Mouse (Mus musculus): ENCODE data around the gene Zfp91. TPM values are rescaled to one million over a fixed set of nuclear protein-coding genes. Genes with fewer than 3 reads are reported as not detected.

Zfp91 gene
- 112 and 128 TPM in 2 replicates for total RNA-seq (2017)

DNA sequence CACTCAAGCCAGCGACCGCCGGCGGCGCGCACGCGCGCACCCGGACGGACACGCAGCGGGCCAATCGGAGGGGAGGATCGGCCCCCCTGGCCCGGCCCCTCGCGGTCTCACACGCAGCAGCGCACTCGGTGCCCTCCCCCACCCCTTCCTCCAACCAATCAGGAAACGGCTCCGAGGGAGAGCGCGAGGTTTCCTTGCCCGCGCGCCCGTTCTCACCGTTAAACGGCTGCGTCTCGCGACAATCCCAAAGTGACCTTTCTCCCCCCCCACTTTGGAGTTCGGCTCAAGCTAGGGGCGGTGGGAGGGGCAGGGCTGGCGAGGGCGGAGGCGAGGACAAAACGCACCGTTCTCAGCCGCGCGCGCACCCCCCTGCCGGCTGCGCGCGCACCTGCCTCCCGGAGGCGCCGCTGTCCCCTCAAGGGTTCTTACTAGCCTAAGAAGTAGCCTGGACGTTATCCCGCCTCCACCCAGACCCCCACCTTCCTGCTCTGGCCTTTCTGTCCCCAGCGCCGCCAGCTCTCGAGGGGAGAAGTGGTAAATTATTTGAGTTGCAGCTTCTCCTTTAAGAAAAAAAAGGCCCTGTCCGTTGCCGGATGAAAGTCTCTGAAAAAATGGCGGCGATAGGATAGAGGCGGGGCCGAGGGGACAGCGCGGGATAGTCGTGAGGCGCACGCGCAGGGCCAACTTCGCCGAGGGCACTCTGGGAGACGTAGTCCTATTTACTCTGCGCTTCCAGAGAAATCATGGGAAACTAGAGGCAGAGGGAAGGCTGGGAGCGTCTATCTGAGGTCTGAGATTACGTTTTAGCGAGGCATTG is at the start of gene Zfp91, which contains the start of gene Lpxn:
Gene Zfp91, minus strand, starts transcription at position 616 of the 817 bp plus-strand sequence.
Gene Lpxn, plus strand, starts transcription at position 683 of the 817 bp plus-strand sequence.
- ATAC-seq (replicated peaks in 1 of 2; ENCODE audit: insufficient read depth in 1 of 2, low FRiP score in 2 of 2, low TSS enrichment in 1 of 2, low read depth in 1 of 2, poor library complexity in 2 of 2, severe bottlenecking in 2 of 2), result peak; percentile 68 to 78

DNA sequence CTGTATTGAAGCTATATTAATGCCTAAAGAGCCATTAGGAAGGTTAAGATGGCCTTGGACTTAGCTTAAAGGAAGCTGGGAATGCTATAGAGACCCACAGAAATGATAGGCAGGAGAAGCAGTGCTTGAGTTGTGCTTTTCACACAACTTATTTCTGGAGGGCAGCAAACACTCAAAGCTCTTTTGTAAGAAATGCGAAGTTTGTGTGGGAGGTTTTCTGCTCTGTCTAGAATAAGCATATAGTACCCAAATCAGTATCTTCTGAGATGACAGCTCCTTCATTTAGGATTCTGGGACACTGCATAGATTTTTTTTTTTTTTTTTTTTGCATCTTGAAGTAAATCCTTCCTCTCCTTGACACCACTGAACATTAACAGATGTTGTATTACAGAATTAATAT is 42.6 kb upstream of the Zfp91 start:
- no peak for ATAC-seq (replicated peaks in 1 of 2; ENCODE audit: insufficient read depth in 1 of 2, low FRiP score in 2 of 2, low TSS enrichment in 1 of 2, low read depth in 1 of 2, poor library complexity in 2 of 2, severe bottlenecking in 2 of 2)

DNA sequence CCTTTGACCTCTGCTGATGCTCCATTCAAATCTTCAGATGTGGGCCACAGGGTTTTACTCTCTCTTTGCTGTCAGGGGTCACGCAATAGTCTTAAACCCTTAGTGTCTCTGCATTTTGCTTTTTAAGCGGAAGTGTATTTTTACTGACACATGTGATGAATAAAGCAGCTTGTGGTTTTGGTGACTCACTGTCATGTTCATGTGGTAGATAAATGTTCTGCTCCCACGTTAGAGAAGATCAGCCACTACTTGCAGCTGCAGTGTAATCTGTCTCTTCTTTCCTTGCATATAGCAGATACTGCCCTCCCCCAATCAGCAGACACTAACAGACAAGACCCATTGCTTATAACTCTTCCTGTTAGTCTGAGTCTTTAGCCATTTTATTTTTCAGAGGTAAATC is 37.7 kb upstream of the Zfp91 start:
- peak; percentile 32 to 78; a peak in 3 of 4 replicates for ATAC-seq (replicated peaks in 1 of 2; ENCODE audit: insufficient read depth in 1 of 2, low FRiP score in 2 of 2, low TSS enrichment in 1 of 2, low read depth in 1 of 2, poor library complexity in 2 of 2, severe bottlenecking in 2 of 2)

DNA sequence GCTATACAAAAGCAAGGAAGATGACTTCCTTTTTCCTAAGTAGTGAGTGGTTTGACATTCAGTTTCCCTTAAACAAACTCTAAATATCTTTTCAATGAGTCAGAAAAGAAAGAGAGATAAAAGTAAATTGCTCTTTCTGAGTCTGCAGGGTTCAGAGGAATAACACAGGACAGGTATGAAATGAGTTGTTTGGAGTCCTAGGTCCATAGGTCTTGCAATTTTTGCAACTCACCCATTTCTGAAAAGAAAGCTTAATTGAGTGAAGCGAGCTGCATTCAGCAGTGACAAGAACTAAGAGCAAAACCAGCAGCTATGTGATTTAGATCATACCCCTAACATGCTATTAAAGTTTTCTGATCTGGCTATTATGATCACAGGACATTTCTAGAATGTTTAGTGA is 35.6 kb upstream of the Zfp91 start:
- no peak for ATAC-seq (replicated peaks in 1 of 2; ENCODE audit: insufficient read depth in 1 of 2, low FRiP score in 2 of 2, low TSS enrichment in 1 of 2, low read depth in 1 of 2, poor library complexity in 2 of 2, severe bottlenecking in 2 of 2)

DNA sequence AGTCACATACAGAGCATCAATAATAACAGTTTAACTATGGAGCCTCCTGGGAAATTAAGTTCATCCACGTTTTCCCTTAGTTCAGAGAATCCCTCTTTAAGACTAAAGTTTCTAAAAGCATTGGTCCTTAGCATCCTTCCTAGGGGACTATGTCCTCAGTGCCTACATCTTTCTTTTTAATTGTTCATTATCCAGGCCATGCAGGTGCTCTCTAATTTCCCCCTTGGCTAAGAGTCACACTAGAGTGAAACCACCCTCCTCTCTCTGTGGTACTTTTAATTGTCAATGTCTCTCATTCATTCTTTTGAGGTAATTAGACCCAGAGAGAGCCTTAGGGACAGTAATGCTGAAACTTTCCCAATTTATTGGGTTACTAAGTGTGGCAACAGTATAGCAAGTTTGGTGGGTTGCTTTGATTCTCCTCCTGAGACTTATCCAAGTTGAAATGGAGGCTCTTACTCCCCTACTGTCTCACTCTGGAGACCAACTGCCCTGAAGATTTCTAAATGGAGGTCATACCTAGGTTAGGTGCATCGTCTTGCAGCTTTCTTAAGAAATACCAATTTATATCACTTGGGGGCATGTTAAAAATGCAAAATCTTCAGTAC is 35.0 kb upstream of the Zfp91 start:
- no peak for ATAC-seq (replicated peaks in 1 of 2; ENCODE audit: insufficient read depth in 1 of 2, low FRiP score in 2 of 2, low TSS enrichment in 1 of 2, low read depth in 1 of 2, poor library complexity in 2 of 2, severe bottlenecking in 2 of 2)

DNA sequence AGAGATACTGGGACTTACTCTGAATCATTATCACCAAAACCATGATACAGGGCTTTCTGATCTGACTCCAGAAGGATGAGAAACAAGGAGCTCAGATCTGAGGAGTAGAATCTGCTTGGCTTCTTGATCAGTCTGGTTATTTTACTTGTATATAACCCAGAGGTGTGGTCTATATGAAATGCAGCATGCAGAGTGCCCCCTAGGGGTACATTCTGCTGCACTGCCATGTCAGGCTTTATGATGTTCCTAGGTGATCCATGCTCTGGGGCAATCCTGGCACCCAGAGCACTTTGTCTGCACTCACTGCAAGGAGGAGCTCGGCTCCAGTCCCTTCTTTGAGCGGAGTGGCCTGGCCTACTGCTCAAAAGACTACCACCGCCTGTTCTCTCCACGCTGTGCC is 28.6 kb upstream of the Zfp91 start:
- peak; percentile 53 to 71; a peak in 2 of 4 replicates for ATAC-seq (replicated peaks in 1 of 2; ENCODE audit: insufficient read depth in 1 of 2, low FRiP score in 2 of 2, low TSS enrichment in 1 of 2, low read depth in 1 of 2, poor library complexity in 2 of 2, severe bottlenecking in 2 of 2)

DNA sequence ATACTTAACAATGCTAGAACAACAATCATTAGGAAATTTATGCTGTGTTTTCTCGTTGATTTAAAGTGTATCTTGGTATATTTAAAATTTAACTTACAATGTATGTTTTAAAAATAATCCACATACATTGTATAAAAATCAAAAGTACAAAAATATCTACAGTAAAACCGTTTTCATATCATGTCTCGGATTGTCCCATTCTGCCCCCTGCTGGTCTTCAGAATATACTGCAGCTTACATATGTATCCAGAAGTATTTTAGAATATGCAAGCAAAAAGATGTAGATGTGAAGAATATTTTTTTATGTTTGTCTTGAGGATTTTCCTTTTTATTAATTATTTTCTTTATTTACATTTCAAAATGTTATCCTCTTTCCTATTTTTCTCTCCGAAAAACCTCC is 24.5 kb upstream of the Zfp91 start:
- peak; percentile 63 to 75; a peak in 2 of 4 replicates for ATAC-seq (replicated peaks in 1 of 2; ENCODE audit: insufficient read depth in 1 of 2, low FRiP score in 2 of 2, low TSS enrichment in 1 of 2, low read depth in 1 of 2, poor library complexity in 2 of 2, severe bottlenecking in 2 of 2)

DNA sequence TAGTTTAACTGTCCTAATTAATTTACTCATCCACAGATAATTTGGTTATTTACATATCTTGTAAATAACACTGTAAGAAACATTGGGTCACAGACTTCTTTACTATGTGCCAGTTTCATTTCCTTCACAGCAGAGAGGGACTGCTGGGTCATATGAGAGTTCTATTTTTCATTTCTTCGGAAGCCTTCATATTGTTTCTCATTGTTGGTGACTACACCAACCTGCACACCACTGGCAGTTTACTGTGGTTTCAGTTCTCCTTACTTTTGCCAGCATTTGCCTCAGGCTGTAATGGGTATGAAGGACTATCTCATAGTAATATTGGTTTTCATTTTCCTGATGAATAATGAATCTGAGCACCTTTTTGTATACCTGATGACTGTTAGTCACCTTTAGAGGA is 22.6 kb upstream of the Zfp91 start:
- 0 out of 4 replicates have a peak, but pooled peaks of 1 of the 2 experiments have one; percentile 4 for ATAC-seq (replicated peaks in 1 of 2; ENCODE audit: insufficient read depth in 1 of 2, low FRiP score in 2 of 2, low TSS enrichment in 1 of 2, low read depth in 1 of 2, poor library complexity in 2 of 2, severe bottlenecking in 2 of 2)

DNA sequence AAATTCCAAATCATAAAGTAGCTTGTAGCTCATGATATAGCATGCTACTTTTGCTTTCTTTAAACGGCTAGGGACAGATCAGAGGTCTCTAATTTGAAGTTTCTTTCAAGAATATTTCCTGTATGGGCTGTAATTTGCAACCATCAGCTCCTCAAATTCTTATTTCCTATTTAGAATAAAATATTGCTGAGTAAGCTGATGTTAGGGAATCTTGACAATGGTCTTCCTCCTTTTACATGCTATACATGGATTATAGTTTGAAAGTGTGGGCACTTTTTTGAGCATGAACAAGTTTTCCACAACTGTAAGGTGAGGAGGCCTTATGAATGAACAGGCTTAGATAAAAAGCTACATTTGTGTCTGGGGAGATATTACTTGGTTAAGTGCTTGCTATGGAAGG is 18.0 kb upstream of the Zfp91 start:
- ATAC-seq (replicated peaks in 1 of 2; ENCODE audit: insufficient read depth in 1 of 2, low FRiP score in 2 of 2, low TSS enrichment in 1 of 2, low read depth in 1 of 2, poor library complexity in 2 of 2, severe bottlenecking in 2 of 2), result no peak

DNA sequence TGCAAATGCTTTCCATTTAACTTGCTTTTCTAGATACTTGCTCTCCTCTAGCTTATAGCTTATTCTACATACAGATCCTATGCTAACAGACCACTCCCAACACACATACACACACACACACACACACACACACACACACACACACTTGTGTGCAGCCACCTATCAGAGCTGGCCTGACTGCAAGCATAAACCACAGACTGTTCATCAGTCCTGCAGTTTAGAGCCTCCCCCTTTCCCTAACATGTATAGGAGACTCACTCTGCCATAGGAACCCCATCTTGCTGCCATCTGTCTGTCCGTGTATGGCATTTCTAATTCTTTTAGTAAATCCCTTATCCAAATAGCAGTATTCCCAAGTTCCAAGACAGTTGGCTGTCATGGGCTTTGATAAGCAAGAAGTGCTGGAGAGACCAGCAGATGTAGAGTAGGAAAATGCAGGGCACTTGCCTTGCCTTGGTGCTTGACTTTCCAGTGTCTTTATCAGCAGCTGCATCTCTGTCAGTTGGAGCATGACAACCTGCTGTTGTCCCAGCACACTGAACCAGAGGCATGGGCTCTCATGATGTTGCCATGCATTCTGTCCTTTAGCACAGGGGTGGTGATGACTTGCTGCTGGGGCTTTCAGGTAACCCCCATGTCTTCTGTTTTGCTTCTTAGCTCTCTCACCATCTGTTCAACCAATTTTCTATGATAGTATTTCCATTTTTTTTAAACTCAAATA is 16.9 kb upstream of the Zfp91 start:
- no peak for ATAC-seq (replicated peaks in 1 of 2; ENCODE audit: insufficient read depth in 1 of 2, low FRiP score in 2 of 2, low TSS enrichment in 1 of 2, low read depth in 1 of 2, poor library complexity in 2 of 2, severe bottlenecking in 2 of 2)

DNA sequence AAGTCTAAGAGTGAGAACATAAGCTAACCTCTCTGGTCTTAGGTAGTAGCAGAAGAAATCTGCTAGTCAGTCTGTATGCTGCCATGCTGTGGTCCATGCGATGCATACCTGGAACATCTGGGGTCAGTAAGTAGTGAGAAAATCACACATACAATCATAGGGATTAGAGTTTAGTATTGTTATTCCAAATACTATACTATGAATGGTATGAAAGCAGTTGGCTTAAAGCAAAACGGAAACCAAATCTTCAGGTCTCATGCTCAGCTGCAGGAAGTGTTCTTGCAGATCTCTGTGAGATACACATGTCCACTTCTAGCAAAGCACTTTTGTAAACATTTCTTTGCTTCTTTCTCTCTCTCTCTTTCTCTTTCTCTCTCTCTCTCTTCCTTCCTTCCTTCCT is 10.3 kb upstream of the Zfp91 start:
- ATAC-seq (replicated peaks in 1 of 2; ENCODE audit: insufficient read depth in 1 of 2, low FRiP score in 2 of 2, low TSS enrichment in 1 of 2, low read depth in 1 of 2, poor library complexity in 2 of 2, severe bottlenecking in 2 of 2), result peak; percentile 64 to 76

DNA sequence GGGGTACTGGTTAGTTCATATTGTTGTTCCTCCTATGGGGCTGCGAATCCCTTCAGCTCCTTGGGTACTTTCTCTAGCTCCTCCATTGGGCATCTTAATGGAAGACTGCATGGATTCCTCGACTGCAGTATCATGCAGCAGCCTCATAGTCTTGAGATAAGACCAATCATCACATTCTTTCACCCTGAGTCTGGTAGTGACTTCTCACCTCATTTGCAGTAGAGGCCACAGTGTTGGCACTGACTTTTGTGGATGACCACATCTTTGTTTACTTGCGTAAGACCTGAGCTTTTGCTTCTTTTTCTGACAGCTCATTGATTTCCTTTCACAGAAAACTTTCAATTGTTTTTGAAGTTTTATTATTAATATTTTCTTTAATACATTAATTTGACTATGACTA is 9.8 kb upstream of the Zfp91 start:
- ATAC-seq (replicated peaks in 1 of 2; ENCODE audit: insufficient read depth in 1 of 2, low FRiP score in 2 of 2, low TSS enrichment in 1 of 2, low read depth in 1 of 2, poor library complexity in 2 of 2, severe bottlenecking in 2 of 2), result no peak

DNA sequence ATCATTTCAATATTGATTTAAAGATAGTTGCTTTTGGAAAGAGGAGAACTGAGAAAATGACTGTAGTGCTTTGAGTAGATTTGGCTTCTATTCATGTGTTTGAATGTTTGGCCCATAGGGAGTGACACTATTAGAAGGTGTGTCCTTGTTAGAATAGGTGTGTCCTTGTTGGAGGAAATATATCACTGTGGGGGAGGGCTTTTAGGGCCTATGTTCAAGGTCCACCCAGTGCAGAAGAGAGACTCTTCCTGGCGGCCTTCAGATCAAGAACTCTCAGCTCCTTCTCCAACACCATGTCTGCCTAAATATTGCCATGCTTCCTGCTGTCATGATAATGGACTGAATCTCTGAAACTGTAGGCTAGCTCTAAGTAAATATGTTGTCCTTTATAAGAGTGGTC is 8.3 kb upstream of the Zfp91 start:
- no peak for ATAC-seq (replicated peaks in 1 of 2; ENCODE audit: insufficient read depth in 1 of 2, low FRiP score in 2 of 2, low TSS enrichment in 1 of 2, low read depth in 1 of 2, poor library complexity in 2 of 2, severe bottlenecking in 2 of 2)

DNA sequence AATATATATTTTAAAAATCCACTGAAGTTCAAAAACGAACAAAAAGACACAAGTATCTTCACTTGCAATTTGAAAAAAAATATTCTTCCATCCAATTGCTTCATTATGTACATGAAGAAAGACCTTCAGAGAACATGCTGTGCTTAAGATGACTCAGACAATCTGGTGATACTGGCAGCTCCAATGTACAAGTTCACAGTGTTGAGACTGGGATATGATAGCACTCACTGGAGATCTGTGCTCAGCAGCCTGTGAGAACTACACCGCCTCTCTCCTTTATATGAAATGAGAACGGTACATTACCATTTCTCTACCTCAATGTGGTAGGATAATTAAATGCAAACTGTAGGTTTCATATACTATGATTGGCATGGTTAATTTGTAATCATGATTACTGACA is 6.9 kb upstream of the Zfp91 start:
- no peak for ATAC-seq (replicated peaks in 1 of 2; ENCODE audit: insufficient read depth in 1 of 2, low FRiP score in 2 of 2, low TSS enrichment in 1 of 2, low read depth in 1 of 2, poor library complexity in 2 of 2, severe bottlenecking in 2 of 2)

DNA sequence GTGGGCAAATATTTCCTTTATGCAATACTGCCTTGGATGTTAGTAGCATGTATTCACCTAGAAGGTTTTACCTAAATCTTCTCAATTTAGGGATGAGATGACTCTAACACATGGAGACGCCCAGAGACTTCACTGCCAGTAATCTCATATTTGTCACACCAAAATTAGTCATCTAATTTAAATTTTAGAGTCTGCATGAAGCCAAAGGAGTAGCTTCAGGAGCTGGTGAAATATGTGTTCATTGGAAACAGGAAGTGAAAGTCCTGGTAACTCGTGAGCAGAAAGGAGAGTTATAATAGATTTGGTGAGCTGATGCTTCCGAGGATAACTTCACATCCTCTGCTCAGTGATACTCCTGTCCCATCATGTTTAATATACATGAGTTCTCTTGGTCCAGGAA is 5.1 kb upstream of the Zfp91 start:
- no peak for ATAC-seq (replicated peaks in 1 of 2; ENCODE audit: insufficient read depth in 1 of 2, low FRiP score in 2 of 2, low TSS enrichment in 1 of 2, low read depth in 1 of 2, poor library complexity in 2 of 2, severe bottlenecking in 2 of 2)

DNA sequence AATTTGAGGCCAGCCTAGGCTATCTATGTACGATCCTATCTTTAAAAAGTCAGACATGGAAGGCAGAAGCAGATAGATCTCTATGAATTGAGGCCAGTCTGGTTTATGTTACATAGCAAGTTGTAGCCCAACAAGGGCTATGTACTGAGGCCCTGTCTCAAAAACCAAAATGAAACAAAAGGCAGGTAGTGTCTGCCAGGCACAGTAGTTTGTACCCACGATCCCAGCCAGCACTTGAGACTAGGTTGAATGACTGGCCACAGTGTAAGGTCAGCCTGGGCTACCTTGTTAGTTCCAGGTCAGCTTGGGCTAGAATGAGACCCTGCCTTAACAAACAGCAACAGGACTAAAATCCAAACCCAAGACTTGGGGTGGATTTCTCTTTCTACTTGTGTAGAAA is 4.7 kb upstream of the Zfp91 start:
- ATAC-seq (replicated peaks in 1 of 2; ENCODE audit: insufficient read depth in 1 of 2, low FRiP score in 2 of 2, low TSS enrichment in 1 of 2, low read depth in 1 of 2, poor library complexity in 2 of 2, severe bottlenecking in 2 of 2), result no peak

DNA sequence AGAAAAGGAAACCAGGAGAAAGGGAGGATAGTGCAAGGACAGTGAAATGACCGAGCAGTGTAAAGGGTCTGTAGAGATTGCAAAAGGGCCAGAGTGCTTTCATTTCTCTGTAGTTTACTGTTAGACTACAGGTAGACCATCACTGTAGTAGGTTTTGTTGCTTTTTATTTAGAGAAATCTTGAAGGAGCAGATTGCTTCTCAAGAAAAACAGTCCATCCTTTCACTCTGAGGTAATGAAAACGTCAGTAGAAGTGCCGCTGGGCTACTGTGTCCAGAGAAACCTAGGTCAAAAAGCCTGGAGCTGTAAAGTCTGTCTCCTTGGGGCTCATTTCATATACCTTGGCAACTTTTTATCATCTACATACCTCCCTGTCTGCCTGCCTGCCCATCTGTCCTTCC is 3.2 kb upstream of the Zfp91 start:
- no peak for ATAC-seq (replicated peaks in 1 of 2; ENCODE audit: insufficient read depth in 1 of 2, low FRiP score in 2 of 2, low TSS enrichment in 1 of 2, low read depth in 1 of 2, poor library complexity in 2 of 2, severe bottlenecking in 2 of 2)

DNA sequence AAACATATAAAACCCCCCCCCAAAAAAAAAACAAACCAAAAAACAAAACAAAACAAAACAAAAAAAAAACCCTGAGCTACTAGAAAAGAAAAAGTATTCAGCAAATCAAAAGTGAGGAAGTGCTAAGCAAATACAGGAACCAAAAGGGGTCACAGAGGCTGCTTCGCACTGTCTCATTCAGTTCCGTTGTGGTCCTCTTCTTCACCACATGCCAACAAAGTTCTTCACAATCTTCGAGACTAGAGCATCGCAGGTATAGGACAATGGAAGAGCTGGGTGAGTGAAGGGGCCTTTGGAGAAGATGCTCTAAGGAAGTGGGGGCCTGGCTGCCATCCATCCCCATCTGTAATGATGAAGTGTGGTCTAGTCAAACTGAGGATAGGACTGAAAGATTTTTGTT is 2.5 kb upstream of the Zfp91 start:
- ATAC-seq (replicated peaks in 1 of 2; ENCODE audit: insufficient read depth in 1 of 2, low FRiP score in 2 of 2, low TSS enrichment in 1 of 2, low read depth in 1 of 2, poor library complexity in 2 of 2, severe bottlenecking in 2 of 2), result no peak

Data from hematopoietic stem cell, adult 5-6 weeks (primary cell).